Mouse (Mus musculus): Measurements from ENCODE around the gene Cntnap5b. TPM values are rescaled to one million over a fixed set of nuclear protein-coding genes. Genes with fewer than 3 reads are reported as not detected.
"Not testable (repeated sequence)": the region's sequence is repeated elsewhere in the genome, so short reads cannot be mapped to it uniquely, and the experiment has no call there.

The Cntnap5b gene
- polyA plus RNA-seq, 1 experiment from 2014 or later = 3.7 TPM

DNA sequence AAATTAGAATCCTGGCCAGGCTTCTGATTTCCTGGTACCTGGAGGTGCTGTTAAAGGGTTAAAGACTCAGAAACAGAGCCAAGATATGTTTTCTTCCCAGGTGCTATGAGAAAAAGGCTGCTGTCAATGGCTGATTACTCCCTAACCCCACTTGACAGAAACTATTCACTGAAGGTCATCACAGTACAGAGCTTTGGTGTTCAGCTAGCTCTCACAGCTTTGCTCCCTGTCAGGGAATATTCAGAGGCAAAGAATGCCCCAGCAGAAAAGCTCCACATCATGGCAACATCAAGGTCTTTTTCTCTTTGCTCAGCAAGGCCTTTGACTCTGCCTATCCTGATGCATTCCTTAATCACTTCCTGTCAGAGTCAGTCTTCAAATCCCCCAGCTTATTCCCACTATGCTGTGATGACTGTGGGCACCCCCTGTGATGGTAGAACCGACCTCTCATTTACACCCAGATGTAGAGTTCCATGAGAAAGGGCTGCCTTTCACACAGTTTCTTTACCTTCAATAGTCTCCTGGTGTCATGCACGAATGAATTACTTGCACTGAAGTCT, 186.9 kb downstream of the Cntnap5b start:
- Histone ChIP-seq H3K4me1 (ENCODE audit: control insufficient read depth, insufficient read depth, low read length) (no peaks in the 10 kb centered on the region), H3K27ac (replicated peaks; ENCODE audit: low read depth, low read length) (no peak overlapping the region), H3K9ac (replicated peaks; ENCODE audit: low read length) (no peak overlapping the region), H3K36me3 (ENCODE audit: control insufficient read depth, insufficient read depth, low read length) (no peaks in the 10 kb centered on the region), H3K27me3 (ENCODE audit: control insufficient read depth, insufficient read depth, low read length) (no peaks in the 10 kb centered on the region), H3K9me3 (ENCODE audit: control insufficient read depth, low read length) (no peaks in the 10 kb centered on the region), H3K4me3 (replicated peaks; ENCODE audit: low read depth, low read length) (no peak overlapping the region), H3K4me2 (ENCODE audit: low read length) (no peak overlapping the region)
- 15% methylated on average over 2 of the region's 2 CpGs for WGBS
- DNase-seq (no peak), ATAC-seq (ENCODE audit: low FRiP score, low TSS enrichment) (no peak)

GRCm38 (mm10) chr1:99967300-99968089, 194.9 kb downstream of the Cntnap5b start:
- no peaks in the 10 kb centered on the region for H3K9me3 ChIP-seq (ENCODE audit: control insufficient read depth, low read length)
- no peaks in the 10 kb centered on the region for H3K27me3 ChIP-seq (ENCODE audit: control insufficient read depth, insufficient read depth, low read length)
- WGBS = 87% methylated on average over 2 of the region's 2 CpGs
- H3K4me1 ChIP-seq (ENCODE audit: control insufficient read depth, insufficient read depth, low read length) = no peaks in the 10 kb centered on the region
- no peaks in the 10 kb centered on the region for H3K36me3 ChIP-seq (ENCODE audit: control insufficient read depth, insufficient read depth, low read length)
- no peak overlapping the region for H3K27ac ChIP-seq (replicated peaks; ENCODE audit: low read depth, low read length)
- no peak for DNase-seq
- no peak overlapping the region for H3K4me2 ChIP-seq (ENCODE audit: low read length)
- ATAC-seq (ENCODE audit: low FRiP score, low TSS enrichment) = no peak
- no peak overlapping the region for H3K9ac ChIP-seq (replicated peaks; ENCODE audit: low read length)
- H3K4me3 ChIP-seq (replicated peaks; ENCODE audit: low read depth, low read length) = no peak overlapping the region

DNA sequence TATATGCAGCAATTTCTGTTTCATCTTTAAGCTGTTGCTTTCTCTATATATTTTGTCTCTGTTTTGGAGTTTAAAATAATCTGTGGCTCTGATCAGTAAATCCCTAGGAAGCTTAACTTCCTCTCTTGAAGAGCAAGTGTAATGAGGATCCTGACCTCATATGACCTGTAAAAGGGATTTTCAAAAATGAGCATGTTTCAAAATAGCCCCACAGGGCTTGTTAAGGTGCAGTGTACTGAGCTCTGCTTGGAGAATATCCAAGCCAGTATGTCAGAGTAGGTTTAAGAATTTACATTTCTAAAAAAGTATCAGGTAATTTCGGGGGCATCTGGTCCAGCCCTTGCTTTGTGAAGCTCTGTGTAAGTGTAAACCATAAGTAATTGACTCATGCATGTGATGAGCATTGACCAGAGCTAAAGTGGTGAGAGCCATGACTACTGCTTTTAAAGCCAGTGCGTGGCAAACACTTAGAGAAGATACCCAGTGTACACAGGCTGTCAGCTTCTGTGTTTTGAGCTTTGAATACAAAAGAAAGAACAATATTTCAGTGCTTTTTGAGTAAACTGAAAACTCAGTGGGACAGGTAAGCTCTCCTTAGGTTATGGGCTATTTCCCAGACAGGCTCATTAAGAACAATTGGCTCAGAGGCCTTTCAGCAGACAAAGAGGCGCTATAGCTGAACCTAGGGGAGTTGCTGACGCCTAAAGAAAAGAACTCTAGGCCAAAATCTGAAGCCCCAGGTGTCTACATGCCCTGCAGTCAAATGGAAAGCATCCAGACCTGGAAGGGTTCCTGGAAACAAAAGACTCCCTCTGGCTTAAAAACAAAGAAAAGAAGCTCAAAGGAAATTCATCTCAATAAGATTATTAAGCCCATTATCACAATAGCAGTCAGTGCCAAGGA, 197.9 kb downstream of the Cntnap5b start:
- no peak overlapping the region for H3K4me2 ChIP-seq (ENCODE audit: low read length)
- no peaks in the 10 kb centered on the region for H3K27me3 ChIP-seq (ENCODE audit: control insufficient read depth, insufficient read depth, low read length)
- H3K9ac ChIP-seq (replicated peaks; ENCODE audit: low read length) = no peak overlapping the region
- no peaks in the 10 kb centered on the region for H3K9me3 ChIP-seq (ENCODE audit: control insufficient read depth, low read length)
- H3K27ac ChIP-seq (replicated peaks; ENCODE audit: low read depth, low read length) = no peak overlapping the region; the same call in 1 of the 2 replicates
- ATAC-seq (ENCODE audit: low FRiP score, low TSS enrichment) (no peak; the same call in 1 of the 2 replicates), DNase-seq (peak; percentile 53)
- H3K4me1 ChIP-seq (ENCODE audit: control insufficient read depth, insufficient read depth, low read length) = no peaks in the 10 kb centered on the region
- no peak overlapping the region for H3K4me3 ChIP-seq (replicated peaks; ENCODE audit: low read depth, low read length)
- WGBS = 17% methylated on average over 4 of the region's 4 CpGs
- no peaks in the 10 kb centered on the region for H3K36me3 ChIP-seq (ENCODE audit: control insufficient read depth, insufficient read depth, low read length)

- H3K27me3 ChIP-seq (ENCODE audit: control insufficient read depth, insufficient read depth, low read length); ATAC-seq (ENCODE audit: low FRiP score, low TSS enrichment); H3K36me3 ChIP-seq (ENCODE audit: control insufficient read depth, insufficient read depth, low read length); H3K9ac ChIP-seq (replicated peaks; ENCODE audit: low read length); H3K4me2 ChIP-seq (ENCODE audit: low read length); H3K4me3 ChIP-seq (replicated peaks; ENCODE audit: low read depth, low read length); H3K27ac ChIP-seq (replicated peaks; ENCODE audit: low read depth, low read length); H3K4me1 ChIP-seq (ENCODE audit: control insufficient read depth, insufficient read depth, low read length); DNase-seq; H3K9me3 ChIP-seq (ENCODE audit: control insufficient read depth, low read length): not testable (repeated sequence)
- 96% methylated on average over 4 of the region's 4 CpGs for whole genome bisulfite sequencing
Observed at GRCm38 (mm10) chr1:100001226-100001625, 228.7 kb downstream of the Cntnap5b start.

GRCm38 (mm10) chr1:100006021-100006745, 233.6 kb downstream of the Cntnap5b start:
- Histone ChIP-seq H3K4me1 (ENCODE audit: control insufficient read depth, insufficient read depth, low read length) (no peaks in the 10 kb centered on the region), H3K36me3 (ENCODE audit: control insufficient read depth, insufficient read depth, low read length) (no peaks in the 10 kb centered on the region), H3K9ac (replicated peaks; ENCODE audit: low read length) (no peak overlapping the region), H3K27me3 (ENCODE audit: control insufficient read depth, insufficient read depth, low read length) (no peaks in the 10 kb centered on the region), H3K27ac (replicated peaks; ENCODE audit: low read depth, low read length) (no peak overlapping the region), H3K4me2 (ENCODE audit: low read length) (no peak overlapping the region), H3K4me3 (replicated peaks; ENCODE audit: low read depth, low read length) (no peak overlapping the region), H3K9me3 (ENCODE audit: control insufficient read depth, low read length) (no peaks in the 10 kb centered on the region)
- DNase-seq (no peak), ATAC-seq (ENCODE audit: low FRiP score, low TSS enrichment) (no peak)
- WGBS = 87% methylated on average over 5 of the region's 5 CpGs

DNA sequence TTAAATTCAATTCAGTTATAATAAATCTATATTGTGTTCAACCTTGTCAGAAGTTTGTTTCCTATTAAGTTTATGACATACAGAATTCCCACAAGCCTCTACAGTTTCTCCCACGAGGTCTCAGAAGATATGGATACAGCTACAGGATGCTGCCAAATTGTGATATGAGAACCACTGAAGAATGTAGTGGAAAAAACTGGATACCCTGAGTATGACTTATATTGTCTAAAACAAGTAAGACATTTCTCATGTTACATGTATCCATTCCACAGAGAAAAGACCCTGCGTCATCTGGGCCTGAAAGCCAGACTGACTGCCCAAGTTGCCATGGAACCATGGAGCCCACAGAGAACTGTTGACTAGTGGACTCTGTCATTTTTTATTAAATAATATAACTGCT, 269.2 kb downstream of the Cntnap5b start:
- no peaks in the 10 kb centered on the region for H3K9me3 ChIP-seq (ENCODE audit: control insufficient read depth, low read length)
- no peak overlapping the region for H3K4me2 ChIP-seq (ENCODE audit: low read length)
- H3K36me3 ChIP-seq (ENCODE audit: control insufficient read depth, insufficient read depth, low read length) = no peaks in the 10 kb centered on the region
- no peak for ATAC-seq (ENCODE audit: low FRiP score, low TSS enrichment)
- H3K27me3 ChIP-seq (ENCODE audit: control insufficient read depth, insufficient read depth, low read length) = no peaks in the 10 kb centered on the region
- no peaks in the 10 kb centered on the region for H3K4me1 ChIP-seq (ENCODE audit: control insufficient read depth, insufficient read depth, low read length)
- H3K27ac ChIP-seq (replicated peaks; ENCODE audit: low read depth, low read length) = no peak overlapping the region
- no peak for DNase-seq
- no peak overlapping the region for H3K9ac ChIP-seq (replicated peaks; ENCODE audit: low read length)
- H3K4me3 ChIP-seq (replicated peaks; ENCODE audit: low read depth, low read length) = no peak overlapping the region
- 79% methylated on average over 2 of the region's 2 CpGs for WGBS

- Histone ChIP-seq H3K27me3 (ENCODE audit: control insufficient read depth, insufficient read depth, low read length) (no peaks in the 10 kb centered on the region), H3K9ac (replicated peaks; ENCODE audit: low read length) (no peak overlapping the region), H3K36me3 (ENCODE audit: control insufficient read depth, insufficient read depth, low read length) (no peaks in the 10 kb centered on the region), H3K4me2 (ENCODE audit: low read length) (no peak overlapping the region), H3K9me3 (ENCODE audit: control insufficient read depth, low read length) (no peaks in the 10 kb centered on the region), H3K4me1 (ENCODE audit: control insufficient read depth, insufficient read depth, low read length) (no peaks in the 10 kb centered on the region), H3K27ac (replicated peaks; ENCODE audit: low read depth, low read length) (no peak overlapping the region), H3K4me3 (replicated peaks; ENCODE audit: low read depth, low read length) (no peak overlapping the region)
- DNase-seq = no peak
- no peak for ATAC-seq (ENCODE audit: low FRiP score, low TSS enrichment)
- 76% methylated on average over 2 of the region's 2 CpGs for WGBS
Observed at GRCm38 (mm10) chr1:100079812-100080211, 307.2 kb downstream of the Cntnap5b start.

DNA sequence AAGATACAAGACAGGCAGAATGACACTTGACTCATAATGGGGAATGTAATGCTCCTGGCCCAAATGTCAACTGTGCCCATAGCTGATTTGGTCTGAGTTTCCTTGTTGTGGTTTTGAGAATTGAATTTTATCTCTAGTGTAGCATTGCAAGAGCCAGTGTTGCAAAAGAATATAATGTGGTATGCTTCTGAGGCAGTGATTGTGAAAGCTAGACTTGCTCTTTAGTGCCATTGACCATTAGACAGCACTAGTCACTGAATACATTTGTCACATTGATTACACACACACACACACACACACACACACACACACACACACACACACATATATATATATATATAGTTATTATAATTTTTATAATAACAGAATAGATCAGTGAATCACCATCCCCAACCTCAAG, 328.0 kb downstream of the Cntnap5b start:
- Histone ChIP-seq H3K4me1 (ENCODE audit: control insufficient read depth, insufficient read depth, low read length) (no peaks in the 10 kb centered on the region), H3K4me2 (ENCODE audit: low read length) (no peak overlapping the region), H3K9me3 (ENCODE audit: control insufficient read depth, low read length) (no peaks in the 10 kb centered on the region), H3K4me3 (replicated peaks; ENCODE audit: low read depth, low read length) (no peak overlapping the region), H3K27me3 (ENCODE audit: control insufficient read depth, insufficient read depth, low read length) (no peaks in the 10 kb centered on the region), H3K36me3 (ENCODE audit: control insufficient read depth, insufficient read depth, low read length) (no peaks in the 10 kb centered on the region), H3K27ac (replicated peaks; ENCODE audit: low read depth, low read length) (no peak overlapping the region), H3K9ac (replicated peaks; ENCODE audit: low read length) (no peak overlapping the region)
- ATAC-seq (ENCODE audit: low FRiP score, low TSS enrichment) (no peak), DNase-seq (no peak)

All from midbrain, embryonic 14.5 days (tissue).